Mouse (Mus musculus) lung, embryonic 15.5 days (tissue): ENCODE data around the gene 1700042G07Rik. TPM values are rescaled to one million over a fixed set of nuclear protein-coding genes. Genes with fewer than 3 reads are reported as not detected.

ENCODE experiments used
- ATAC-seq: fragments of 200-750 bp; cut with Nextera tagmentation; 2 replicates; pipeline ENCODE4 v1.8.0; 2017; ENCODE audit warnings: moderate number of reproducible peaks, borderline replicate concordance; ENCODE audit not compliant: low FRiP score, low TSS enrichment; ENCODE audit errors: extremely low read depth
- H3K27ac ChIP-seq: fragments of 300-500 bp; sonication (generic); 2 replicates; pipeline ENCODE4 v1.5.1; 2015; ENCODE audit warnings: moderate library complexity, mild to moderate bottlenecking, inconsistent platforms
- H3K27me3 ChIP-seq: fragments of 300-500 bp; sonication (generic); 2 replicates; pipeline ENCODE4 v1.6.1; 2015; ENCODE audit warnings: inconsistent platforms
- H3K36me3 ChIP-seq: fragments of 300-500 bp; sonication (generic); 2 replicates; pipeline ENCODE4 v1.6.1; 2015; ENCODE audit warnings: inconsistent platforms
- H3K4me1 ChIP-seq: fragments of 300-500 bp; sonication (generic); 2 replicates; pipeline ENCODE4 v1.6.1; 2015; ENCODE audit warnings: inconsistent platforms
- H3K4me2 ChIP-seq: fragments of 300-500 bp; sonication (generic); 2 replicates; pipeline ENCODE4 v1.6.1; 2015; ENCODE audit warnings: inconsistent platforms, mild to moderate bottlenecking, moderate library complexity
- H3K4me3 ChIP-seq: fragments of 300-500 bp; sonication (generic); 2 replicates; pipeline ENCODE4 v1.5.1; 2015; ENCODE audit warnings: mild to moderate bottlenecking, inconsistent platforms
- H3K9ac ChIP-seq: fragments of 300-500 bp; sonication (generic); 2 replicates; pipeline ENCODE4 v1.6.1; 2015; ENCODE audit warnings: inconsistent platforms
- H3K9me3 ChIP-seq: fragments of 300-500 bp; sonication (generic); 2 replicates; pipeline ENCODE4 v1.6.1; 2016; ENCODE audit warnings: inconsistent platforms
- WGBS: fragments of 180-500 bp; shearing (Covaris S2); methylation state at CpG from one replicate; pipeline ENCODE4 v1.1.7; 2015; 5-methylcytosine and 5-hydroxymethylcytosine counted together
- polyA plus RNA-seq: library from polyadenylated mRNA; unstranded; fragments of >200 nt; fragmentation: Nextera tagmentation; extraction: Ambion mirVana; gene quantifications from 2 replicates; pipeline ENCODE4 v1.2.1, GENCODE M21; 2015

1700042G07Rik gene
- polyA plus RNA-seq, 1 experiment from 2014 or later: not detected

- ATAC-seq: no peak
- Histone ChIP-seq H3K4me1 (peaks cover 7% of the 10 kb centered on the region; the same call in 1 of the 2 replicates), H3K27ac (peak overlapping the region; percentile 99), H3K4me2 (peak overlapping the region; percentile 60), H3K4me3 (peak overlapping the region; percentile 69), H3K27me3 (no peaks in the 10 kb centered on the region), H3K9me3 (no peaks in the 10 kb centered on the region), H3K36me3 (no peaks in the 10 kb centered on the region), H3K9ac (peak overlapping the region; percentile 86)
- 3% methylated on average over 6 of the region's 6 CpGs for WGBS
Measured at GRCm38 (mm10) chr4:116220071-116220650, 47.0 kb downstream of the 1700042G07Rik start.

- Histone ChIP-seq H3K36me3 (no peaks in the 10 kb centered on the region), H3K9me3 (no peaks in the 10 kb centered on the region), H3K4me1 (peaks cover 7% of the 10 kb centered on the region; the same call in 1 of the 2 replicates), H3K27me3 (no peaks in the 10 kb centered on the region), H3K4me3 (peak overlapping the region; percentile 69), H3K27ac (peak overlapping the region; percentile 99), H3K9ac (peak overlapping the region; percentile 86), H3K4me2 (peak overlapping the region; percentile 60)
- ATAC-seq: peak; percentile 72
- under 1% methylated on average over 22 of the region's 26 CpGs for WGBS
Measured at GRCm38 (mm10) chr4:116220780-116221139, 47.6 kb downstream of the 1700042G07Rik start.

- peak; percentile 100 for ATAC-seq
- Histone ChIP-seq H3K27ac (peak within 1 kb of the TSS; percentile 99), H3K36me3 (no peaks in the 10 kb centered on the region), H3K4me3 (peak within 1 kb of the TSS; percentile 69), H3K9ac (peak within 1 kb of the TSS; percentile 86), H3K4me1 (peaks cover 7% of the 10 kb centered on the region; the same call in 1 of the 2 replicates), H3K9me3 (no peaks in the 10 kb centered on the region), H3K4me2 (peak within 1 kb of the TSS; percentile 68), H3K27me3 (no peaks in the 10 kb centered on the region)
- under 1% methylated on average over 53 of the region's 53 CpGs for WGBS
Measured at GRCm38 (mm10) chr4:116221140-116221851, 48.1 kb downstream of the 1700042G07Rik start, which contains the start of gene Pik3r3. Gene Pik3r3, plus strand, starts transcription at chr4:116221618.

GRCm38 (mm10) chr4:116221996-116222842, 49.0 kb downstream of the 1700042G07Rik start:
- H3K4me1 ChIP-seq: peaks cover 7% of the 10 kb centered on the region; the same call in 1 of the 2 replicates
- H3K27ac ChIP-seq: peak overlapping the region; percentile 99
- H3K4me3 ChIP-seq: peak overlapping the region; percentile 69
- H3K9ac ChIP-seq: peak overlapping the region; percentile 79
- no peaks in the 10 kb centered on the region for H3K27me3 ChIP-seq
- peak overlapping the region; percentile 68 for H3K4me2 ChIP-seq
- H3K9me3 ChIP-seq: no peaks in the 10 kb centered on the region
- no peak for ATAC-seq
- WGBS: under 1% methylated on average over 23 of the region's 23 CpGs
- no peaks in the 10 kb centered on the region for H3K36me3 ChIP-seq

GRCm38 (mm10) chr4:116222843-116223119, 49.6 kb downstream of the 1700042G07Rik start:
- Histone ChIP-seq H3K9me3 (no peaks in the 10 kb centered on the region), H3K4me2 (peak overlapping the region; percentile 68), H3K4me3 (peak overlapping the region; percentile 69), H3K27ac (peak overlapping the region; percentile 99), H3K4me1 (peaks cover 7% of the 10 kb centered on the region; the same call in 1 of the 2 replicates), H3K9ac (peak overlapping the region; percentile 79), H3K27me3 (no peaks in the 10 kb centered on the region), H3K36me3 (no peaks in the 10 kb centered on the region)
- no peak for ATAC-seq
- 3% methylated on average over 6 of the region's 6 CpGs for WGBS

Other genes starting within 250 kb of the 1700042G07Rik start
- 0.05 TPM in 1 of 2 replicates, not detected in the other for gene Dmbx1, start 233.4 kb upstream of the 1700042G07Rik start, polyA plus RNA-seq
- 8.9 and 10.2 TPM in 2 replicates for gene Faah, start 155.4 kb upstream of the 1700042G07Rik start, polyA plus RNA-seq
- 24.6 and 24.8 TPM in 2 replicates for gene Nsun4, start 119.5 kb upstream of the 1700042G07Rik start, polyA plus RNA-seq
- gene Uqcrh, start 98.3 kb upstream of the 1700042G07Rik start, polyA plus RNA-seq: 469 and 488 TPM in 2 replicates
- gene Lrrc41, start 98.1 kb upstream of the 1700042G07Rik start, polyA plus RNA-seq: 70.9 and 71.5 TPM in 2 replicates
- 34.5 and 34.7 TPM in 2 replicates for gene Rad54l, start 49.7 kb upstream of the 1700042G07Rik start, polyA plus RNA-seq
- gene Pomgnt1, start 49.5 kb upstream of the 1700042G07Rik start, polyA plus RNA-seq: 59.2 and 66.1 TPM in 2 replicates
- gene Lurap1, start 22.0 kb upstream of the 1700042G07Rik start, polyA plus RNA-seq: 2.8 and 3.3 TPM in 2 replicates
- 10.6 and 13.3 TPM in 2 replicates for gene Tspan1, start 5.8 kb upstream of the 1700042G07Rik start, polyA plus RNA-seq
- gene Gm49337, start within 50 bp of the 1700042G07Rik start, polyA plus RNA-seq: not detected in 2 replicates
- gene Pik3r3, start 48.2 kb downstream of the 1700042G07Rik start, polyA plus RNA-seq: 24.5 and 24.6 TPM in 2 replicates